Mouse (Mus musculus) lung, postnatal 4 days (tissue): ENCODE measurements around the gene Arhgef10l.

Source experiments
- DNase-seq, 2 experiments: peaks; one replicate each; pipeline ENCODE4 v3.0.0; 2021

The Arhgef10l gene

DNA sequence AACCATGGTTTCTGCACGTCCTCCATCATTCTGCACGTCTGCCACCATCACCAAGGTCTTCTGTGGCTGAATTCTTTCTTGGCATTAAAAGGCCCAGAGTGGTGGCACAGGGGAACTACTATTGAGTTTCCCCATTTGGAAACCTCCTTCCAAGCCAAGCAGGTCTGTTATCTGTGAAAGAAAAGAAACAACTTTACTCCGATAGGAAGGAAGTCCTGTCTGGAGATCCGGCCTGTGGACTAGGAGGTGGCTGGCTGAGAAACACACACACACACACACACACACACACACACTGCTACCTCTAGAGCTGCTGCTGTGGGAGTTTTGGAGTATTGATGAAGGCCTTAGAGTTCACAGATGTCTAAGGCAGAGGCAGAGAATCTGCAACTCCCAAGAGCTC is 27.7 kb upstream of the Arhgef10l start:
- DNase-seq: no peak

DNA sequence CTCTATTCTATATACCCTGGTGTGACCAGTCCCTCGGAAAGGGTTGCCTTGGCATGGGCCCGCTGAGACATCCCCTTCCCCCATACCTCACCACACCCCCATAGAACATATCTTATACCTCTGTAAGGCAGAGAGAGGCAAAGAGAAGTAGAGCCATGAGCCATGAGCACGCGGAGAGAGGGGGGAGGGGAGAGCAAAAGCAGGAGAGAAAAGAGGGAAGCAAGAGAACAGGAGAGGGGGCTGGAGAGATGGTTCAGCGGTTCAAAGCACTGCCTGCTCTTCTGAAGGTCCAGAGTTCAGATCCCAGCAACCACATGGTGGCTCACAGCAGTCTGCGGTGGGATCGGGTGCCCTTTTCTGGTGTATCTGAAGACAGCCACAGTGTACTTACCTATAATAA is 25.7 kb upstream of the Arhgef10l start:
- DNase-seq: no peak

DNA sequence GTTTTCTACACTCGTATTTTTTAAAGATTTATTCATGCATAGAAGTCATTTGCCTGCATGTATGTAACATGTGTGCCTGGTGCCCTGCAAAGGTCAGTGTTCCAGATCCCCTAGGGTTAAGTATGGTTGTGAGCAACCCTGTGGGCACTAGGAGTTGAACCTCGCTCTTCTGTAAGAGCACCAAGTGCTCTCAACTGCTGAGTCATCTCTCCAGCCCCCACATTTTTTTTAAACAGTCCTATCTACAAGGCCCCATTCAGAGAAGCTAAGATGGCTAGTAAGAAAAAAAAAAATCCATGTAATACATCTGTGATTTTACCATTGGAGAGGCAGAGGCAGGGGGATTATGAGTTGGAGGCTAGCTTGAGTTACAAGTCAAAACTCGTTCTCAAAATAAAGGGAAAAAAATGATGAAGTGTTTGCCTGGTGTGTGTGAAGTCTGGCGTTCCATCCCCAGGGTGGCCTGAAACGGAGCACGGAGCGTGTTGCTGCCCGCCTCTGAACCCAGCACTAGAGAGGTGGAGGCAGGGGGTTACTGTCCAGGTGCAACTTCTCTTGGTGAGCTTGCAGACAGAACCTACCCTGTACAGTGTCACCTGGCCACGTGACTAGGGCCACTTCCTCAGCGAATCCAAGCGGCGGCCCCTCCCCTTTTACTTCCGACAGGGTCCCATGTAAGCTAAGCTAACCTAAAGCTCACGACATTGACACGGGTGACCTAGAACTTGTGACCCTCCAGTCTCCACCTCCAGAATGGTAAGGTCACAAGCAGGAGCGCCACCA is 24.3 kb upstream of the Arhgef10l start:
- no peak for DNase-seq

DNA sequence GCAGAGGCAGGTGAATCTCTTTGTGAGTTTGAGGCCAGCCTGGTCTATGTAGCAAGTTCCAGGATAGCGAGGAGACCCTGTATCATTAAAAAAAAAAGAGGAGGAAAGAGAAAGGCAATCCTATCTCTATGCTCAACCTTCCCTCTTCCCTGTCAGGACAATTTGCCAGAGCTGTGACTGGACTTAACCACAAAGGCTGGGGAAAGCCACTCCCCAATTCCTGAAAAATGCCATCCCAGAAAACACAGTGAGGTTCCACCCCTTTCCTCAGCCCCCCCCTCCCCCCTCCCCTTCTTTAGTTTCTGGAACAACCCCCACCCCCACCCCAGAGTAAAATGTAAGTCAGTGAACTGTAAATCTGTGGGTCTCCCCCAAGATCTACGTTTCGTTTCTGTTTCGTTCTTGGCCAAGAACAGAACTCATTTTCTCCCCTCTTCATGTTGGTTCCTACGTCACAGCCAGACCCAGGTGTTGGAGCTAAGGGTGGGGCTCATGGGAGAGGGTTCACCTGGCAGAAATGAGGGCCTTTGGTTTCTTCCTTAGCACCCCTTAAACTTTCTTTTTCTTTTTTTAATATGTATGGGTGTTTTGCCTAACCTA is 23.1 kb upstream of the Arhgef10l start:
- DNase-seq: no peak

- DNase-seq: no peak
Measured at GRCm38 (mm10) chr4:140688044-140688825, 22.4 kb upstream of the Arhgef10l start.

DNA sequence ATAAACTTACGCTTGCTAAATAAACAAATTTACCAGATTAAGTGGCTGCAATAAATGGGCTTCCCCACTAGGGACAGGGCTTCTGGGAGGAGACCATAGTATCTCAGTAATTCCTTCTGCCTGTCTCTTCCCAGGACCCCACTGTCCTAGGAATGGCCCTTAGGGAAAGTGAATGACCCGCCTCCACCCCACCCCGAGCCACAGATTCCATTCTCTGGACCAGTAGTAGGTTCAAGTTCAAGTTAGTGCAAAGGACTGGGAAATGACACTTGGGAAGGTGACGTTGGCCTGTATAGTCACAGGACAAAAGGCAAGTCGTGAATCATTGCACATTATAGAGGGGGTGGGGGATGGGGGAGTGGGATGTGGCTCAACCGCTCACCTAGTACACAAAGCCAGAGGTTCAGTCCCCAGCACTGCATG is 19.1 kb upstream of the Arhgef10l start:
- no peak for DNase-seq

GRCm38 (mm10) chr4:140684141-140684871 is 18.5 kb upstream of the Arhgef10l start:
- peak; percentile 58 to 75 for DNase-seq

DNA sequence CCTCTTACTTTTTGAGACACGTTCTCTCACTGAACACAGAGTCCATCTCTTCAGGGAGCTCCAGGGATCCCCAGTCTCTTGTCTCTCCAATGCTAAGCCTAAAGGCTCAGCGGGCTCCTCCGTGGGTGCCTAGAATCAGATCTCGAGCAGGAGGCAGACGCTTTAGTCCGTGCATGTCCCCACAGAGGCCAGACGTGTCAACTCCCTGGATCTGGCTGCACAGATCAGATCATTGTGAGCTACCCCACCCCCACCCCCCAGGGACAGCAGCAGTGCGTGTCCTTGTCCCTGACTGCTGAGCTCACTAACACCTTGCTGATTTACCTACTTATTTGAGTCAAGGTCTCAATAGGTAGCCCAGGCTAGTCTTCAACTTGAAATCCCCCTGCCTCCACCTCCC is 17.8 kb upstream of the Arhgef10l start:
- DNase-seq: no peak

DNA sequence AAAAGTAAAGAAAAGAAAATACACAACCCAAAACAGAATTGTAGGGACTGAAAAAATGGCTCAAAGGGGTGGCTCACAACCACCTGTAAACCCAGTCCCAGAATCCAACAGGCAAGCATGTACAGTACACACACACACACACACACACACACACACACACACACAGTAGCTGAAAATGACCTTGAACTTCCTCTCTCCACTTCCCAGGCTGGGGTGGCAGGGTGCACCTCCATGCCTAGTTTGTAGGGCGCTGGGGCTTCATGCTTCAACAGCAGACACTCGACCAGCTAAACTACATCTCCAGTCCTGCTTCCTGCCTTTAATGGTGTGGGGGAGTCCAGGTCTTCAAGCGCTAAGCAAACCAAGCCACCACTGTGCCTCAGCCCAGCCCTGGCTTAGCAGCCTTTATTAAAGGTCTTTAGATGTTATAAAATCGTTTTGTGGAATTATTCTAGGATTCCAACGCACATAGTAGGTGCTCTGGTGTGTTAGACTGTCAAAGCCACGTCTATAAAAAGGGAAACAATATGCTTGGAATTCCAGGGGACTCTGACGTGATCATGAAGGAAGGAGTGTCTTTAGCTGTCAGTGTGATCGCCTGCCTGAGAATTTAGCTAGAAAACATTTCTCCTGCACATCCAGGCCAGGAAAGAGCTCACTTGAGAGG is 15.1 kb upstream of the Arhgef10l start:
- DNase-seq: no peak

DNA sequence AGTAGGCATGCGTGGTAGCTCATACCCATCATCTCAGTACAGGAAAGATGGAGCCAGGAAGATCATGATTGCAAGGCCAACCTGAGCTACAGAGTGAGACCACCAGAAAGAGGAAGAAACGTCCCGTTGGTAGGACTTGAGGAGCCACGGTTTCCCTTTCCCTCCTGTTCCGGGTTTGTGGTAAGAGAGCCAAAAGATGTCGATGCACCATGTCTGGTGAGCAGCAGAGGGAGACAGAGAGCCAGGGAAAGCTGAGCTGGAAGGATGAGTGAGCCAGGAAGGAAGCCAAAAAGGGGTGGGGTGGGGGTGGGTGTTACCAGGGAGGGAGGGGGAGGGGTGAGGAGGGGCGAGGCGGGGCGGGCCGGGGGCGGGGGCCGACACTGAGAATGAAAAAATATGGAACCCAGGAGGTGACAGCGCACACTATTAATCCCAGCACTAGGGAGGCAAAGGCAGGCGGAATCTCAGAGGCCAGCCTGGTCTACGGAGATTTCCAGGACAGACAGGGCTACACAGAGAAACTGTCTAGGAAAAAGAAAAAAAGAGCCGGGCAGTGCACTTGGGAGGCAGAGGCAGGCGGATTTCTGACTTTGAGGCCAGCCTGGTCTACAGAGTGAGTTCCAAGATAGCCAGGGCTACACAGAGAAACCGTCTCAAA is 14.0 kb upstream of the Arhgef10l start:
- peak; percentile 81 to 89 for DNase-seq

DNA sequence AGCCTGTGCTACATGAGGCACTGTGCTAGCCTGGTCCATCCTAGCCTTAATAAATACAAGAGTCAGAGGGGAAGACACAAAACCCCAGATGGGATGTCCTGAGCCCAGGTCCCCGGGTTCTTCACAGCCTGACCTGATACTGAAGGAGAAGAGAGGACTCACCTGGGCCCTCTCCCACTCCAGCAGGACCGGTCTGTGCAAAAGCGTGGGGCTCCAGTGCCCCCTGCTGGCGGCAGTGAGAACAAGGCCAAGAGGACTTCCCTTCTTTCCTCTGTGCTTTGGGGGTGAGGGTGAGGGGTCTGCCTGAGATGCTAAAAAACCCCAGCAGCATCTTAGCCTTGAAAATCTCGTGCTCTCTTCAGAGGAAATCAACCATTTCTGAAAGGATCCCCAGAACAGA is 13.2 kb upstream of the Arhgef10l start:
- DNase-seq: no peak

- peak; percentile 79 to 88 for DNase-seq
Measured at GRCm38 (mm10) chr4:140674345-140674926, 8.6 kb upstream of the Arhgef10l start.

GRCm38 (mm10) chr4:140673527-140674264 is 7.9 kb upstream of the Arhgef10l start:
- DNase-seq: no peak

GRCm38 (mm10) chr4:140667802-140668201 is 2.0 kb upstream of the Arhgef10l start:
- no peak for DNase-seq

DNA sequence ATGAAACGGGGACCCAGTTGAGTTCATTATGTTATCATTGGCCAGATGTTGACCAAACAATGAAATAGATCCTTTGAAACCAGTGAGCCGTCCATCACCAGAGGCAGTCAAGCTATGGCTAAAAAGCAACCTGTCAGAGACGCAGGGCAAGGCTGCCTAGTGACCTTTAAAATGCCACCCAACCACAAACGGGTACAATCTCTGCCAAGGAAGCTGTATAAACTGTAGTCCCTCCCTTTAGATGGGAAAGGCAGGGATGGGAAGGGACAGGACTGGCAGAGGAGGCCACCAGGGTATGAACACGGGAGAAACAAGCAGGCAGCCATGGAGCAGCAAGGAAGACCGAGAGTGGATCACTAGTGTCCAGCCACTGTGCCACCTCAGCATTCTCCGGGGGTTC is 759 bp downstream of the Arhgef10l start:
- DNase-seq: no peak

DNA sequence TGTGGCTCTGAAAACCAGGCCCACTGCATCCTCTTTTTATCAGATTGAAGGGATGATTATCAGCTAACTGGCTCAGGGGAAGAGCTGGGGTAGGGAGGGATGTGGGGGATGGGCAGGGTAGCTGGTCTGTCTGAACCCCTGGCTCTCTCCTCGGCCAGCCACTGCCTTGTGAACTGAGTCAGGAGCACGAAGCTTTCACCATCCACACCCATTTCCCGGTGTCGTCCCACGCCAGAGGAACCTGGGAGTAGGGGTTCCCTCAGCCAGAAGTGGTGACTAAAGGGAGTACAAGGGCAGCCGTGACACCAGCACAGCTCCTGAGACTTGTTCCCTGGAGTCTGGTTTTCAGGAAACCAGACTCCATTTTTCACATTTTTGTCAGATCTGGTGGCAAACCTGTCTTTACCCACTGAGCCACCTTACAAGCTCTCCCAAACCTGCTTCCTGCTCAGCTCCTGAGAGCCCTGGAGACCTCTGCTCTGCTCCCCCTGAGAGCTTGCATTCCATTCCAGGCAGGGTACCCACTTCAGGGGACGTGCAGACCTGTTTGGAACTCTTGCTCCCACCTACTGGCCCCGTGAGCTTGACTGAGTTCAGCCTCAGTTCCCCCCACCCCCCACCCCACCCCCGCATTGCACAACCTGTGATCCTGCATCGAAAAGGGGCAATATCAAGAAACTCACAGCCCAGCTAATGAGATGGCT is 2.8 kb downstream of the Arhgef10l start:
- DNase-seq: peak in 1 of 2 experiments; percentile 54

DNA sequence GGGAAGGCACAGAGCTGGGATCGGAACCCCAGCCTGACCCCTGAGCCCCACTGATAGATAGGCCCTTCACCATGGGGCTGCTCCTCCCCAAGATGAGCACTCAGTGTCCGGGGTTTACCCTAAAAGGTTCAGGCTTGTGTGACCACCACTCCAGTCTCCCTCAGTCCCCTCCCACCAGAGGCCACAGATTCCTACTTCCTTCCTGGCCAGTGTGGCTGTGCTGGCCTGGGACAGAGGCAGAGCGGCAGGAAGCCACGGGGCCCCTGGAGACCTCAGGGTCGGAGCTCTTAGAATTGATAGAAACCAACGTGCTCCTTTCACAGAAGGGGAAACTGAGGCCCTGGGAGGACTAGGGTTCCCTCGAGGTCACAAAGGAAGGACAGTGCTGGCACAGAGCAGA is 3.4 kb downstream of the Arhgef10l start:
- peak in 1 of 2 experiments; percentile 39 for DNase-seq

- no peak for DNase-seq
Measured at GRCm38 (mm10) chr4:140661406-140662022, 4.3 kb downstream of the Arhgef10l start.
